Mouse (Mus musculus) thymus, postnatal 10 days (tissue): ENCODE results near the gene Chrnb1.

Source experiments
- DNase-seq, 2 experiments: peaks; one replicate each; pipeline ENCODE4 v3.0.0; 2021; ENCODE audit warnings: low spot score in 2 of 2

Chrnb1 gene

DNA sequence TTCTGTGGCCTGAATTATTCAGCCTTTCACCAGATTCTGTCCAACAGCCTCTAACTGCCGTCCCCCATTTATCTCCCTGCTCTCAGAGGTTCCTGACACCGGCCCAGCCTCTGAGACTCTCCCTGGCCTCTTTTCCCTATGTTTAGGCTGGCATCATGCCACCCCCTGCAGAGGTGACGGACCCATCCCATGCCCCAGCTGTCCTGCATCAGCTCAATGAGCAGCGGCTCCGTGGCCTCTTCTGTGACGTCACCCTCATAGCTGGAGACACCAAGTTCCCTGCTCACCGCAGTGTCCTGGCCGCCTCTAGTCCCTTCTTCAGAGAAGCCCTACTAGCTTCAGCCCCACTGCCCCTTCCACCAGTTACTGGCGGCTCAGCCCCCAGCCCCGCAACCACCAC is 20.0 kb downstream of the Chrnb1 start:
- DNase-seq = no peak

DNA sequence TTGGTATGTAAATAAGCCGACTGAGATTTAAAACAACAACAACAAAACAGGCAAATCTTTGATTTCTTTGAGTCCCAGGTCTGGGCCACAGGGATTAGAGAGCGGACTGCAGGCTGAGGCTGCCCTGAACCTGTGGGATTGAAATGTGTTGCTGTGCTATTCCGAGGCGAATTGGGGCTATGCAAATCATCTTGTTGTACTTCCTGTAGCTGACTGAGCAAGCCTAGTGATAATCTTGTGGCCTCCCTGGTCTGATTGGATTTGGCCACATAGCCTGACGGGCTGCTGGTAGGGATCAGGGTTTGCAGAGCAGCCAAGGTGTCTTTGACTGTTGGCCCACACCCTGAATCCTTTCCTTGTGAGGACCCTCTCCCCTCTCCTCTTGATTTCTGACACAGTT is 20.8 kb downstream of the Chrnb1 start:
- no peak for DNase-seq

DNA sequence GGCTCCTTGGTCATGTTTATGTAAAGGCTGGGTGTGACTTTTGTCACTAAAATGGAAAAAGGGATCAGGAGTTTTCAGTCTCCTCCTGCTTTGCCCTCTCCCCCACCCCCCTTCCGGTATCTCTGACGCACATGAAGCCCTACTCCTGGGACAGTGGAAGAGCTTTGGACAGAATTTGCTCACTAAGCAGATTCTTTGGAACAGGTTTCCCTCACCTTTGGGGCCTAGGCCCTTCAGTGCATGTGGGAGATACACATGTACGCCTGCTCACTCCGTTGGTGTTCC is 28.2 kb downstream of the Chrnb1 start:
- DNase-seq = no peak

DNA sequence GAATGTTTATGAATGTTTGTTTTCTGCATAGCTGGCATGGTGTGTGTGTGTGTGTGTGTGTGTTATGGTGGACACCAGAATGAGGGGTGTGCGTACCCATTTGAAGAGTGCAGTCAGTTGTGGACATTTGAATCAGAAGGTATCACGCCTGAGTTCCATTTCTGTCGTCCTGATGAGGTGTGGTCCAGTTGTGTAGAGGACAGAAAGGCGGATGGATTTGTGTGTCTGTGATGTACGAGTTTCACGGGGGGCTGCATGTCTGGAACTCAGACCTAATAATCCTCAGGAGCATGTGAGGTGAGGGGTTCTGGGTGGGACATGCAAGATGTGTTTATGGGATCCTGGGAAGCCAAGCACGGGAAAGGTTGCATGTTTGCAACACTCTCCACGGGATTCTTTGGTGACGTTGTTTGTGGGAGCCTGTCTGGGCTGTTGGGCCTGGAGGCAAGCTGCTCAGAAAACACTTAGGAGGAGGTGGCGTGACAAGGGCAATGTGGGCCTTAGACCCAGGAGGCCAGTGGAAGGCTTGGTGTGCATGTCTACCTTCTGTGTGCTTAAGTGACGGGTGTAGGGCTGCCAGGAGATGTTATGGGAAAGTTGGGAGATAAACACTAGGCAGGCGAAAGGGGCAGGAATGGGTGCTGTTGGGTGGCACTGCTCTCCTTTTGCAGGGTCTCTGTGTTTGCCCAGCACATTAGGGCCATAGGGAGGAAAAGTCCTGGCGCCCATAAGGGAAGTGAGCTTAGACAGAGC is 28.7 kb downstream of the Chrnb1 start:
- no peak for DNase-seq

DNA sequence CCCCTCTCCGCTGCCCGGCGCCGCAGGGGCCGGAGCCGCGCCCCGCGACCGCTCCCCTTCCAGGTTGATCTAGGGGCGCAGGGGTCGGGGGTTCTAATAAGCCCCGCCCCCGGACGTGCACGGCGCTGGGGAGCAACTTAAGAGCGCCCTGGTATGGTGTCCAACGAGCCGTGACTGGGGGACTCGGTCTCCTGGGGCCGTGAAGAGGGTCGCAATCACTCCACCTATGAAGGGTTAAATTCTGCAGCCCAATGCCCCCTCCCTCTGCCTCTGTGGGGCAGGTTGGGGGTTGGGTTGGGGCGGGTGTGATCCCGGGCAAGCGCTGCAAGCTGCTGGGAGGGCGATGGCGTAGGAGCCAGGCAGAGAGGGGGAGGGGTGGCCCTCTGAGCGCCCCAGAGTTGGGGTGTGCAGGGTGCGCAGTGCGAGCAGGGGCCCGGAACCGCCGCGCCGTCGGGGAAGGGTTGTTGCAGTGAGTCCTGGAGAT is 29.6 kb downstream of the Chrnb1 start:
- DNase-seq = peak; percentile 85 to 91

DNA sequence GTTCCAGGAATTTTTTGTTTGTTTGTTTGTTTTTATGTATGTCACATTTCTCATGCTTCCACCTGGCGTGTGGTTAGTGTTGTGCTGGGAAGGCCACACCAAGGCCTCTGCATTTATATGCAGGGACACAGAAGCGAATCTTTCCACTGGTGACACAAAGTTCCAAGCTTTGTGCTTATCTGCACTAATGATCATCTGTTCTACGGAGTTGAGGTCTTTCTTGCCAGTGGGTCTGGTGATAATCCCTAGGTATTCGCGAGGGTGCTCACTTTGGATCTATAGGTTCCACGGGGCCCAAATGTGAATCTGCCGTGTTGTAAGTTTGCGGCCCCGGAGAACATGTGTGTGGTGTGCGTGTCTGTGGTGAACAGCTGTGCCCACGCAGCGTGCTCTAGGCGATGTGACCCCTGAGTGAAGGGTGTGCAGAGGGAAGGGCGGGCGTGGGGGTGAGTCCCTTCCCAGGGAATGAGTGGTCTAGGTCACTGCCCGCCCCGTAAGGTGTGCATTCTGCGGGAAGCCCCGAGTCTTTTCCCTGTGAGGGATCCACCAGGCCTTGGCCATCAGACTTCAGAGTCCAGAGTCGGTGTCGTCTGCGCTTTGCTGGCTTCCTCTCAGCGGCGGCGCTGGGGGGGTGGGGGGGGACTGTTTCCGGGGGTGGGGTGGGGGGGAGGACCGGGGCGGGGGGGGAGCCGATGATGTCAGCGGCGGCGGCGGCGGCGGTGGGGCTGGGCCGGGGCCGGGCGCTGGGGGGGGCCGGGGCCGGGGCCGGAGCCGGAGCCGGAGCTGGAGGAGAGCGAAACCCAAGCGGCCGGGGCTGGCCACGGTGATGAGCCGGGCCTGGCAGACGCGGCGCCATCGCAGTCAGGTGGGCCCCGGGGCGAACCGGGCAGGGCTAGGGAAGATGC is 30.3 kb downstream of the Chrnb1 start, which contains the start of gene Zbtb4:
TSS of gene Zbtb4 (plus strand) at position 692 of the 905 bp plus-strand sequence.
- peak; percentile 35 to 53 for DNase-seq

DNA sequence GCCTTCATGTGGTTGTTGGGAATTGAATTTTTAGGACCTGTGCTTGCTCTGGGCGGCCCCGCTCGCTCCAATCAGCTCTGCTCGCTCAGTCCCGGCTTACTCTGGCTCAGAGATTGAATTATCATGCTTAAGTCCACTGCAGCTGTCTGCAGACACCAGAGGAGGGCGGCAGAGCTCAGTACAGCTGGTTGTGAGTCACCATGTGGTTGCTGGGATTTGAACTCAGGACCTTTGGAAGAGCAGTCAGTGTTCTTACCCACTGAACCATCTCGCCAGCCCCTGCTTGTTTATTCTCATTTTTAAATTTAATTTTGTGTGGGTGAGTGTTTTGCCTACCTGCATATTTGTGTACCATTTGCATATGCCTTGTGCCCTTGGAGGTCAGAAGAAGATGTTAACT is 32.2 kb downstream of the Chrnb1 start:
- DNase-seq = no peak

DNA sequence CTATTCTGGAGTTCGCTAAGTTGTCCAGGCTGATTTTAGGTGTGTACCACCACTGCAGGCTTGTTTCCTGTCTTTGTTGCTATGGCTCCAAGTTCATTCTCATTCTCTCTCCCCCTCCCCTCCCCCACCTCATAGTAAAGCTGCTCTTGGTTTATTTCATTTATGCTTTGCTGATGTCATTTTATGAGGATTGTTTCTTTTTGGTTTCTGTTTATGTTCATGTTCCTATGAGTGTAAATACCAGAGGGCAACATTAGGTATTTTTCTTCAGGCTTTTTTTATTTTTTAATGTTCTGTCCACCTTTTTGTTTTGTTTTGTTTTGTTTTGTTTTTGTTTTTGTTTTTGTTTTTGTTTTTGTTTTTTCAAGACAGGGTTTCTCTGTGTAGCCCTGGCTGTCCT is 33.9 kb downstream of the Chrnb1 start, which contains the start of gene Slc35g3:
TSS of gene Slc35g3 (minus strand) at position 101 of the 400 bp plus-strand sequence.
- DNase-seq = no peak

DNA sequence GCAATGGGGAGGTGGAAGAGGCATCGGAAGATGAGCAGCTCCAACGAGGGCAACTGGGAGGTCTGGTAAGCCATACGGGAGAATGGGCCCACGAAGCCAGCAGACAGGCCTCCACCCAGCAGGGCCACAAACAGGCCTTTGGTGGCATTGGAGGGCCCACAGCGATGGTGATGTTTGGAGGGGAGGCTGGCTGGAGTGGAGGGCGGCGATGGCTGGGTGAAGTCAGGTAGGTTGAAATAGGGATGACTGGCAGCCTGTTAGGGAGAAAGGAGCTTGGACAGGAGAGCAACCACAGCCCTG is 34.9 kb downstream of the Chrnb1 start:
- no peak for DNase-seq

DNA sequence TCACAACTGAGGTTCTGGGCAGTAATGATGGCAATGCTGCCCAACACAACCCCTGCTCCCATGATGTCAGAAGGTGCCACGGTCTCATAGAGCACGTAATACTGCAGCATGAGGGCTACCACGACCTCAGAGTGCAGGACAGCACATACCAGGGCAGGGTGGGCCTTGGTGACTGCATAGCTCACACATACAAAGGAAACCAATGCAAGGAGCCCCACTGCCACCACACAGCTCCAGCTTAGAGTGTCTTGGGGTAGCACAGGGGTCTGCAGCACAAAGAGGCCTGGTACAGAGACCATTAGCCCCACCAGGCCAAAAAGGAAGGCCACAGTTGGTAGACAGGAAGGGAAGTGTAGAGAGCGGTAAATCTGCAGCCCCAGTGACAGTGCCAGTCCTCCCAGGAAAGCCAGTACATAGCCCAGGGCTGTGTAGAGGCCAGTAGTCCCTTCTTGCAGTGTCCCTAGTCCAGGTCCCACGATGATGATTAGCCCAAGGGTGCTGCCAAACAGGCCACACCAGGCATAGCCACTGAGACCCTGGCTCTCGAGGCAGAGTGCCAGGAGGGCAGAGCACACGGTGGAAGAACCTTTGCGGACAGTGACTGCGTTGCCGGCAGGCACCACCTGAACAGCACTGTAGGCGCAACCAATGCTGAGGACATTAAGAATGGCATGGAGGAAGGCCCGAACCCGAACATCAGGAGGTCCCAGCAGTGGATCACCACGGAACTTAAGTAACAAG is 35.4 kb downstream of the Chrnb1 start:
- no peak for DNase-seq

DNA sequence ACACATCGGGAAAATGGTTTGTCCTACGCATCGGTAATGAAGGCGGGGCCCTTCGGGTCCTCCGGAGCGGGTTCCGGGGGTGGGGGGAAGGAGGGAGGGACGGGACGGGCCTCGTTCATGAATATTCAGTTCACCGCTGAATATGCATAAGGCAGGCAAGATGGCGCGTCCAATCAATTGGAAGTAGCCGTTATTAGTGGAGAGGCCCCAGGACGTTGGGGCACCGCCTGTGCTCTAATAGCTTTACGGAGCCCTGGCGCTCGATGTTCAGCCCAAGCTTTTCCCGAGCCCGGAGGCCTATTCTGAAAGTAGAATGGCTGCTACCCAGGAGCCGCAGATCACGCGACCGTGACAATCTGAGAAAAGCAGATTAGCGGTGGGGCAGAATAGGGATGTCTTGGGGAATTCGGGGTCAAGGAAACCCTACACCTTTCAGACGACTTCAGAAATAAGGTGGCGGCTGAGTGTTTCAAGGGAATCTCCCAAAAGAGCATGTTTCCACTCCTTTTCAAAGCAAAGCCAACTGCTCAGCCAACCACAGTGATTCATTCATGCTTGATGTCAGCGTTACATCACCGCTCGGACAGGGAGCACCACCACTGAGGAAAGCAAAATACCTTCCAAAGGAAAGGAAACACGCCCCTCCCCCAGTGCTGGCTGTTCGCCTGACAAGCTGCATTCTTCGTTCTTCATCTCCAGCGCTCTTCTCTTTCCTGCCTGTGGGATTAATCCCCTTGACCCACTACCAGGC is 36.6 kb downstream of the Chrnb1 start:
- DNase-seq = peak; percentile 78 to 82

DNA sequence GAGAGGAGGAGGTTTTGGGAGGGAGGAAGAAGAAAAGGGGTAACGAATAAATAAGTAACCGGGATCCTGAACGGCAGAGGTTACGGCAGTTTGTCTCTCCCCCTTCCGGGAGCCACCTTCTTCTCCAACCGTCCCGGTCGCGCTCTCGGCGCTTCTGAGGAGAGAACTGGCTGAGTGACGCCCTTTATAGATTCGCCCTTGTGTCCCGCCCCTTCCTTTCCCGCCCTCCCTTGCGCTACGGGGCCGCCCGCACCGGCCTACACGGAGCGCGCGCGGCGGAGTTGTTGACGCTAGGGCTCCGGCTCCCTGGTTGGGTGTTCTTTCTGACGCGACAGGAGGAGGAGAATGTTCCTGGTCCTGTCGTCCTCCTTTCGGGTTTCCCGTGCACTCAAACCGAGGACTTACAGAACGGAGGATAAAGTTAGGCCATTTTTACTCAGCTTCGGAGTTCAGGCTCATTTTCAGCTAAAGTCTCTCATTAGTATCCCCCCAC is 37.2 kb downstream of the Chrnb1 start, which contains the start of gene Polr2a:
TSS of gene Polr2a (minus strand) at position 160 of the 493 bp plus-strand sequence.
- DNase-seq = peak; percentile 96 to 98

DNA sequence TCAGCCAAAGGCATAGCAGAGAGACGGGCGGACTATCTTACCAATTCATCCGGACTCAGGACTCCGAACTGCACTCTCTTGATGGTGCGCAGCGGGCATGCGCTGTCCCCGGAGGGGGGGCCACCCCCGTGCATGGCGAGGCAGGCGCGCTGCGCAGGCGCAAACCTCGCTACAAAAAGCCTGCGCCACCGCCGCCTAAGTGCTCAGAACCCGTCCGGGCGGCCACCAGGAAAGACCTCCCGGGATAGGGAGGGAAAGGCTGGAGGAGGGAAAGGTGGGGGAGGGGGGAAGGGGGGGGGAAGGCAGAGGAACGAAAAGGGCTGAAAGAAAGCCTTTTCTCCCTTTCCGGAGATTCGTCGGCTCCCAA is 37.7 kb downstream of the Chrnb1 start:
- DNase-seq = peak; percentile 92 to 96

DNA sequence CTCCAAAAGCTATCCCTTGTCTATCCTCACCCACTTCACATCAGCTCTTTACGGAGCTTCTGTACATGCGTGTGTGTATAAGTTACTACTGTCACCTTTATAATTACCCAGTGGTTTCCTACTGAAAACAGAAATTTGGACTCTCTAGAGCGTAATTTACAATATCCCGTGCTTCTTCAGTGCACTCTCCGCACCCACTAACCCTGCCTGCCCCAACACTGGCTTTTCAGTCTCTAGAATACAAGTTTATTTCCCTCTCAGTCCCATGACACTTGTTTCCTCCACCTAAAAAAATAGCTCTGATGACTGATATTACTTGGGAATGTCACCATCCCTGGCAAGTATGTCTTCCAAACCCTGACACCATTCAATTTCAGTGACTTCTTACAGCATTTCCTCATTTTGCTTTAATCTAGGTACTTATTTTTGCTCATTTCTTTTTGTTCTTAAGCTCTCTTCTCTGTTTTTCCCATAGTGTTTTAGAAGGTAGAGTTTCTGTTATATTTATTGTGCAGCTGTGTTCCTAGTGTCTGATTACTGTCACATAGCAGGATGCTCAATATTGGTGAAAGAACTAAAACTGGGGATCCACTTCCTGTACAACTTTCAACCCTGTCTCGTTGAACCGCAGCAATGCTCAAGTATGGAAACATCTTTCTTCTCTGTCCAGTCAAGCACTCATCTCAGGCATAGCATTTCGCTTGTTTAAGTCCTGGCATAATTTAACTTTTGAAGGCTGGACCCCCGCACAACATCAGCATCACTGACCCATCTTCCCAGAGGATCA is 38.2 kb downstream of the Chrnb1 start:
- no peak for DNase-seq

DNA sequence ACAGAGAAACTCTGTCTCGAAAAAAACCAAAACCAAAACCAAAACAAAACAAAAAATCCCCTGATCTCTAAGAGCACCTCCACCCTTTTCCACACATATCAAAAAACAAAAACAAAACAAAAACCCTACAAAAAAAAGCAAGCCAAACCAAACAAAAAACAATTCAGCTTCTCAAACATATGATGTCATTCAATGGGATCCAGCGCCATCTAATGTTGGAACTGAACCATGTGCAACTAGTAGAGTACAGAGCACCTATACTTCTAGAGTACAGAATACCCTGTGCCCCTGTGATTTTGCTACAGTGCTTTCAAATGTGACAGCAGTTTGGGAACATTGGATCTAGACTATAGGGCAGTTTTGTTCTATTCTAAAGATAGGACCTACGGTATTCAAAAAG is 41.0 kb downstream of the Chrnb1 start:
- peak in 1 of 2 experiments; percentile 66 for DNase-seq

DNA sequence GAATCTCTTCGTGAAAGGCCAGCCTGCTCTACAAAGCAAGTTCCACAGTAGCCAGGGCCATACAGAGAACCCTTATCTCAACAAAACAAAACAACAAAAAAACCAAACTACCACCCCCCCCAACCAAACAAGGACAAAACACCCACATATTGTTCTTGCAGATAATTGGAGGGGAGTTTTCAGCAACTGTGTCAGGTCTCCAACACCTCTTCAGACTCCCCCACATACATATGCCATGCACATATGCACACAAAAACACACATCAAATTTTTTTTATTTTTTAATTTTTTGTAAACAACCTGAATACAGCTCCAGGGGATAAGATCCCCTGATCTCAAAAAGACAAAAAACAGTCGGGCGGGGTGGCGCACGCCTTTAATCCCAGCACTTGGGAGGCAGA is 41.5 kb downstream of the Chrnb1 start:
- no peak for DNase-seq

DNA sequence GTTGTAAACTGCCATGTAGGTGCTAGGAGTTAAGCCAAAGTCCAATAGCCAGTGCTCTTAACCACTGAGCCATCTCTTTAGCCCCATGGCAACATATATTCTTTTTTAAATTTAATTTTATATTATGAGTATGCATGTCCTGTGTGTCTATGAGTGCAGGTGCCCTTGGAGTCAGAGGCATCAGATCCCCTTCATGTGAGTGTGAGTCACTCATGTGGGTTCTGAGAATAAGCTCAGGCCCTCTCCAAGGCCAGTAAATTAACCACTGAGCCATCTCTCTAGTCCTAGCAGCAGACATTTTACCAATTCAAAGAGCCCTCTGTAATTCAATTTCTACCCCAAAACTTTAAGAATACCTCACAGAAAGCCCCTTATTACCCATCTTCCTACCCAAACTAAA is 43.1 kb downstream of the Chrnb1 start:
- DNase-seq = no peak

DNA sequence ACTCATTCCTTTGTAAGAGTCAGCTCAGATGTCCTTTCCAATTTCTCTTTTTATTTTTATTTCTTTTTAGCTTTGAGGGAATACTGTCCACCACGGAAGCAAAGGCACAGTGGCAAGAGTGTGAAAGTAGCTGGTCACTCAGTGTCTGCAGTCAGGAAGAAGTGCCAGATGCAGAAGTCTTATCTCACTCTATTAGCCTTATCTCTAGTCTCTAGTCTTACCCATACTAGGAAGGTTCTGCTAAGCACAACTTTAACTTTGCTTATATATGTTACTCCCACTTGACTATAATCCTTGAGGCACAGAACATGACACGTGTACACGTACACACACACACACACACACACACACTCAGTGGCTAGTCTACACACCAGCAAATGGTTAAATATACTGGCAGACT is 44.1 kb downstream of the Chrnb1 start:
- no peak for DNase-seq
